Mouse (Mus musculus) embryo, embryonic 9.5 days (tissue): Measurements from ENCODE around the gene Hoxd3.

Experiments used
- DNase-seq: peaks from one replicate; pipeline ENCODE4 v3.0.0-alpha.2; 2017; ENCODE audit errors: extremely low spot score

Hoxd3 gene

DNA sequence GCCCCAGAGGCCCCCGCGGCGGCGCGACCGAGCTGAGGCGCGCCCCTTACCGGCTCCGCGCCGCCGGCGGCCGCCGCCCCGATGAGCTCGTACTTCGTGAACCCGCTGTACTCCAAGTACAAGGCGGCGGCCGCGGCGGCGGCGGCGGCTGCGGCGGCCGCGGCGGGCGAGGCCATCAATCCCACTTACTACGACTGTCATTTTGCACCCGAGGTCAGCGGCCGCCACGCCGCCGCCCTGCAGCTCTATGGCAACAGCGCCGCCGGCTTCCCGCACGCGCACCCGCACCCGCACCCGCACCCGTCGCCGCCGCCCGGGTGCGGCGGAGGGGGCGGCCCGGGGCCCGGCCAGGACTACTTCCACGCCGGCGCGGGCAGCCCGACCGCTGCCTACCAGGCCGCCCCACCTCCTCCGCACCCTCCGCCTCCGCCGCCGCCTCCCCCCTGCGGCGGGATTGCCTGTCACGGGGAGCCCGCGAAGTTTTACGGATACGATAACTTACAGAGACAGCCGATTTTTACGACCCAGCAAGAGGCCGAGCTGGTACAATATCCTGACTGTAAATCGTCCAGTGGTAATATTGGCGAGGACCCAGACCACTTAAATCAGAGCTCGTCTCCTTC lies 6.1 kb upstream of the Hoxd3 start:
- no peak for DNase-seq

DNA sequence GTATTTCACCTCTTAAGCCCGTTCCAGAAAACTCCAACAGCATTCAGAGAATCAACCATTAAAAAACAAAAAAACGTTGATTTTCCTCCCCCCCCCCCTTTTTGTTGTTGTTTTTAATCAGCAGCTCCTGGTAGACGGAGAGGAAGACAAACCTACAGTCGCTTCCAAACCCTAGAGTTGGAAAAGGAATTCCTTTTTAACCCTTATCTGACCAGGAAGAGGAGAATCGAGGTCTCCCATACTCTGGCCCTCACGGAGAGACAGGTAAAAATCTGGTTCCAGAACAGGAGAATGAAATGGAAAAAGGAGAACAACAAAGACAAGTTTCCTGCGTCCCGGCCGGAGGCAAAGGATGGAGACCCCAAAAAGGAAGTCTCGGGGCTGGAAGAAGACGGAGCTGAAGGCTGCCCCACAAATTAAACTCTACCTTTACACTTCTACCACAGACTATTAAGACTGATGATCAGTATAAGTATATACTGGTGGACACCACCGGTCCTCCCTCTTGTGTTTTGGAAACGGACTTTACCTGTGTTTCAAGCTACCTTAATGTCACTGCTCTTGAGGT lies 5.2 kb upstream of the Hoxd3 start:
- DNase-seq, result no peak

DNA sequence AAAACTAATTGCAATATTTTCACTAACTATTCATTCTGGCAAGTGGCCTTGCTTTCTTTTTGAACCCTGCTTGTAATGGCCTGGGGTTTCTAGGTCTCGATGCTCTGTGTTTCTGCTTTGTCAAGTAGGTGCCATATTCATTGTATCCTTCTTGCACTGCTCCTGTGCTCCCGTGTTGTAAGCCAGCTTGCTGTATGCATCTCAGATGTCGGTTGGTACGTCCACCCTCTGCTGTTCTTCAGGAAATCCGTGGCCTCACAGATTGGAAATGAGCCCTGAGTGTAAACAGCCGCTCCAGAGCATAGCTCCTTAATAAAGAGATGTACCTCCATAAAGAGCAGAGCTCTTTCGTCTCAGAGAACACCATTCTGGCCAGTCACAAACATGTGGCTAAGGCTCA lies 4.1 kb upstream of the Hoxd3 start:
- DNase-seq, result no peak

DNA sequence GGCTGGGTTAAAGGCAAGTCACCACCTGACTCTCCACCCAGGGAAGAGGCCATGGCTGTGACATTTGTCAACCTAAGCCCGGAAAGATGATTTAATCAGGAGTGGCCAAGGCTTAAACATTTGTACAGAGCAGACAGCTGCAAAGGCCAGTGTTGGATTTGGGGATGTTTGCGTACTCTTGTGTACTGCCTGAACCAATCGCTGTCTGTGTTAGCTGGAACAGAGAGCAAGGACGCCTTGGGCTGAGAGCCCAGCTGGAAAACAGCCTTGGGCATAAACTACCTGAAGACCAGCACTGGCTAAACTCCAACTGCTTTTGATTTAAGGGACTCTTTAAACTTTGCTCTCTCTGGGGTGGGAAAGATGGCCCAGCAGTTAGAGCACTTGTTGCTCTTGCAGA lies 3.1 kb upstream of the Hoxd3 start:
- no peak for DNase-seq

DNA sequence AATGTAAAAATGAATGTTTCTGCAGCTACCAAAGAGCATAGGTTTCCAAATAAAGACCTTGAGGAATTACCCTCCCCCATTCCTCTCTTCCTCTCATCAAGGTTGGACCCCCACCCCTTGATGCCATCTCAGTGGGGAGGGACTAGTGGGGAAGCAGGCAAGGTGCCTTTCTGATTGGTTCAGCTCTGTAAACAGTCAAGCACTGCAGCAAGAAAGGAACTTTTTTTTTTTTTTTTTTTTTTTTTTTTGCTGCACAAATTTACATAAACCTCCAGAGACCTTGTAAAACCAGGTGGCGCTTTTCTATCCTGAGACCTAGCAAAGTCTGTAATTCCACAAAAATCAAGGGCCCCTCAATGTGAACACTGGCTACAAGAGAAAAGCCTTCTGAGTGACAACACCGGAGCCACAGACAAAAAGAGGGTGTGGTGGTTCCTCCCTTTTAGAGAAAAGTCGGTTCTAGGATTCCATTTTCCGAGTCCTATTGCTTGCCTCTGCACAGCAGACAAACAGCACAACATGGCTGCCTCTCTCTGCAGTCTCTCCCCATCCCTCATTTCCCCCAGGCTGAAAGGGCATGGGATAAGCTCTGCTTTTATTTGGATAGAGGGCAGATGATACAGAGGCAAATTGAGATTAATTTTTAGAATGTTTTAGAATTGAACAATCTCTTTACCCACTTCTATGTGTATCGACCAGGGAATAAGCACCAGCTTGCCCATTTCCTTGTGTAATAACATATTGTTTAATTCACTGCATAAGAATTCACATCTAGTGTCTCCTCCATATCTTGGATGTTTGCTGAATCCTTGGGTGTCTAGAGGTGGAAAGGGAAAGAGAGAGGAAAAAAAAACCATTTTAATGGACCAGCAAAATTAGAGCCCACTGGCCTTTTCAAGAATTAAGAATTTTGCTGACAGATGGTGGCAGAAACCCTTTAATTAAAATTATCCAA lies 2.0 kb upstream of the Hoxd3 start:
- no peak for DNase-seq

DNA sequence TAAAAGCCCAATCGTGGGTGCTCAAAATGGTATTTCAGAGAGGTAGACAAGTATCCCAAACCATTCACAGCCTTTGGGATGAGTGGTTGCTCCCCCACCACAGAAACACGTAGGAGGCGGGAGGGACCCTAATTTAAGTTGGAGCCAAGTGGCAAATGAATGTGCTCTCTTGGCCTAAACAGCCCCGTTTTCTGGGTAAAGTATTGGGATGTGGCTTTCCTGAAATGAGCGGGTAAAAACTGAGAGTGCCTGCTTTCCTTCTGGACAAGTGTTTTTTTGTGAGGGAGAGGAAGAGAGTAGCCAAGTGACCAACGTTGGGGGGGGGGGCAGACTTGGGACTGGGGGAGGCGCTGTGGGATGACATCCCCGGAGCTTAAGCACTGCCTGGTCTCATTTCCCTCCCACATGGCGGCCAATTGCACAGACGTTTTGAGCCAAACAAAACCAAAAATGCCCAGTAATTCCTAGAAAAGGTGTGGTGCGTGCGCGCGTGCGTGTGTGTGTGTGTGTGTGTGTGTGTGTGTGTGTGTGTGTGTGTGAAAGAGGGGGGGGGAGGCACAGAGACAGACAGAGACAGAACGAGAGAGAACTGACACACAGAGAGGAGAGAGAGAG lies 691 bp upstream of the Hoxd3 start:
- DNase-seq, result no peak

DNA sequence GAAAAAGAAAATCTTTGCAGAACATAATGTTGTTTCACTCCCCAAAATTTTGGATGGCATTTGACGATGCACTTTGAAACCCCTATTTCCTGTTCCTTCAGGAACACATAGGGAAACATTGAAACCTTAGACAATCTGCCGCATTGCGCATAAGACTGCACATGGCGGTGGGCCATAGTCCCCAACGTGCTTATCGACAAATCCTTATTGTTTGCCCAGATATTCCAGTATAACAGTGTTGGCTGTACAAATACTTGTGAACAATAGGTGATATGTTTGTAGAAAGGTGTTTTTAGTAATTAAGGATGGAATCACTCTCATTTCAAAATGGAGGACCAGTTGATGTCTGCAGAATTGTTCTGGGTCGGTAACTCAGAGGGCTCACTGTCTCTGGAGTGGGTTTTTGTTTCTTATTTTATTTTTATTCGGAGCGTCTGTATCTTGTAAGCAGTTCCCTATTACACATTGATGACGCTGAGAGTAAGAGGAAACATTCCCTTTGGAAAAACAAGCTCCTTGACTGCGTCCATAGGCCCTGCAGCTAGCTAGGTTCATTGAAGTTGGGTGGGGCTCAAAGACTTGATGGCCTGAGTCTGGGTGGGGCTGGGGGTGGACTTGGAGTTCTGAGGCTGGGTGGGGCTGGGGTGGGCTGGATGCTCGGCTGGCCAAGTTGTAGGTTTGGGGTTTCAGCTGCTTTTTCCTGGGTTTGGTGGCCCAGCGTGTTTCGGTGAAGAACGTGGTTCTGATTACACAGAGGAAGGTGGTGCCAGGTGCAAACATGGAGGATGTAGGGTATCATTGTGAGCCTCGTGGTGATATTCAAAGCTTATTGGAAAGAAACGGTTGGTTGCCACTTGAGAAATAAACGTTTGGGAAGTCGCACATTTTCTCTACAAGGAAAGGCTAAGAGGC lies 1.8 kb downstream of the Hoxd3 start:
- DNase-seq, result no peak

DNA sequence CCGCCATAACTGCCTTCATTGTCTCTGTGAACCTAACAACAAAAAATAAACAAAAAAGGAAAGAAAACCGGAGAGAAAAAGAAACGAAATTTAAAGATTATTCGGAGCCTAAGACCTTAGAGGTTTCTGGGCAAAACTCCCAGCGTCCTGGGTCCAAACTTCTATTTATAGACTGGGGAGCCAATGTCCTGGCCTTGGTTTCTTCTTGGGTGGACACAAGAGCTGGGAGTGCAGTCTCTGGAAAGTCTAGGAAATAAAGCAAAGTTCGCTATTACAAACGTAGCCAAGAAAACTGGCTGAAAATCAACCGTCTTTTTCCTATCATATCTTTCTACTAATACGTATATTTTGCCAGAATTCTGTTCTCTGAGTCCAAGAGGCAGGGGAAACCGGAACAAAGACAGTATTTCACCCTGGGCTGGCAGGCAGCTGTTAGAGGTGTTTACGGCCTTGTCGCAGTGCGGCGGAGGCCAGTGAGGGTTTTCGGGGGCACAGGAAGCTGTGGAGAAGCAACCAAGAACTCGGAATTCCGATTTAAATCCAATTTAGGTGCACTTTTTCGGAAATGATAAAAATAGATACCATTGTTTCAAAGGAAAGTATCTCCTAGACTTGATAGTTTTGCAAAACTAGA lies 2.5 kb downstream of the Hoxd3 start:
- no peak for DNase-seq

DNA sequence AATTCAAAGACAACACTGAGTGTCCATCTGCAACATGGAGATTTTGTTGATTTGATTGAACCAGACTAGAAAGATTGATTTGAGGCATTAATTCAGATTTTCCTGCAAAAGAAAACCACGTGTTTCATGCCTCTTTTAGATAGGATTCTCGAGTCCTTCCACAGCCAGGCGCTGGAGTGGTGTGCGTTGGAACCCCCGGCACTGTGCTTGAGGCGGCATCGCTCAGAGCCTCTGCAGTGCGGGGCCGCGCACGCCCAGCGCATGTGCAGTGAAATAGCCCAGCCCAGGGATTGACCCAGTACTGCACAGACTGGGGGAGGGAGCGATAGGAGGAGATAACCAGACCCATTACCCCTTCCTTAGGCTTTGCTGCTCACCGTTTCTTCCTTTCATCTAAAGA lies 3.2 kb downstream of the Hoxd3 start:
- no peak for DNase-seq

DNA sequence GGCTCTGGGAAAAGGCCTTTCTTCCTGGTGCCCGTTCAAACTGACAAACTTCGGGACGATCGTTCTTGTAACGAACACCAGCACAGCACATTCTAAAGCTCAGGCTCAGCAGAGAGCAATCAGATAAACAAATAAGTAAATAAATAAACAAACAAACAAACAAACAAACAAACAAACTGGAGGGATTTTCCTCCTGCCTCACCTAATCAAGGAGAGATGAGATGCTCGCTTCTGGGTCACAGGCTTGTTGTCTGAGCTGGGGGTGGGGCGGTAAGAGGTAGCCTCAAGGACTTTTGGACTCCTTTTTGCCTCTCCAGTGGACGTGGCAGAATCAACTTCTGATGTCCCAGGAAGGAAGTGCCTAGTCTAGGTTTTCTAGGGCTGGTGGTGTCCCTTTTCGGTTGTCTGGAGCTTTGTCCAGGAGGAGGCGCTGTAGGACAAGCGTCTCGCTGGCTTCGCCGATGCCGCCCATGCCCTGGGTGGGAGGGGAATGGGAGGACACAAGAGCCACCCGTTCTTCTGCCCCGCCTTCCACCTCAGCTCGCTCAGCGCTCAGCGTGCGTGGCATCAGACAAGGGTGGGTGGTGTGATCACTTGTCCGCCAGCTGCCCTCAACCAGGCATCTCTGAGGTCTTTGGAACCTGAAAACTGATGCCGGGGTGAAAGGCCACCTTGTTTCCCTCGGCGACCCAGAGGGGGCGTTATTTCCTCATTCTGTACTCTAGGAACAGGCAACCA lies 3.9 kb downstream of the Hoxd3 start:
- DNase-seq, result peak; percentile 91

DNA sequence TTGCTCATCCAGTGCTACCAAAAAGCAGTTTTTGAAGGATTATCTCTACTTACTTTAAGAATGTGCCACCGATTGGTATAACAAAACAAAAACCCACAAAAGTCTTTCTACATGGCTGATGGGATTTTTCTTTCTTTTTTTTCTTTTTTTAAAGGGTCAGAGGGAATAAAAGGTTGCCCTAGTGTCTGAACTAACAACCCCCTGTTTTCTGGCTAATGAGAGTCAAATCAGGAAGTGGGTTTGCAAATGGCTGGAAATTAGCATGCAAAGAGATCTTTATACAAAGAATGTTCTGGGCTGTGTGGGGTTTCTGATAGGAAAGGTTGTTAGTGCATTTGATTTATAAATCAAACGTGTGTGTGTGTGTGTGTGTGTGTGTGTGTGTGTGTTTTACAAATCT lies 8.7 kb downstream of the Hoxd3 start:
- DNase-seq, result no peak

DNA sequence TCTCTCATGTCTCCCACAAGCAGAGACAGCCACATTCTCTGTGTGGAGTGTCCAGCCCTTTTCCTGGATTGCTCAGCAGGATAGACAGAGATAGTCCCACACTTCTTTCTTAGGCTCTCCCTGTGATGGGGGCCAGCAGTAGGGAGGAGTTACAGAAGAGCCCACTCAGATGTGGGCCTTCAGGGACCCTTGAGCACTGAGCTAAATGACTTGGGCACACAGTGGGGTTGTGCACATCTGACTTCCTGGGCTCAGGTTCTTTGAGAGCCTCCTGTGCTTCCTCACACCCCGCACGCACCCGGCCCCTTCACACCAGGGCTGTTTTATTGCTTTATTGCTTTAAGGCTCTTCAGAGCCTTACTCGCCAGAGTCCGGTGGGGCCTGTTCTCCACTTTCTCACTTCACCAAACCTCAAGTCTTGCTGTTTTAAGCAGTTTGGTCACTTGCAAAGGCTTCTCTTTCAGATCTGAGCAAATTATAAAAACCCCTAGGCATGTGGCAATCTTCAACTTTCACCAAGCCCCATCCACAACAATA lies 9.3 kb downstream of the Hoxd3 start:
- no peak for DNase-seq

DNA sequence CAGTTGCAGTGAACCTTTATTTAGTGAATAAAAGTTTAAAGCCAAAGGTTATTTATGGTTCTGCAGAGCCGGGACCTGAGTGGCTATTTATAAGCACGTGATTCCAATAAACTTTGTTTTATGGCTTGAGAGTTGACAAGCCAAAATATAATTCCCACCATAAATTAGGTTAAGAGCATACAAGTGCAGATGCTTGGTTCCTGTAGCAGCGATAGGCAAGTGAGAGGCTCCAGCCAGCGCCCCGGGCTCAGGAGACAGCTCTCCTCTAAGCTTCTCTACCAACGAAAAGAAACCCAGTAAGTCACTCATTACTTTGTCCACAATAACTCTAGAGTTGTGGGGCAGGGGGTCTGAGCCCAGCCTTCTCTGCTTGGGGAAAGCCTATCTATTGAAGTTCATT lies 10.2 kb downstream of the Hoxd3 start:
- DNase-seq, result no peak

DNA sequence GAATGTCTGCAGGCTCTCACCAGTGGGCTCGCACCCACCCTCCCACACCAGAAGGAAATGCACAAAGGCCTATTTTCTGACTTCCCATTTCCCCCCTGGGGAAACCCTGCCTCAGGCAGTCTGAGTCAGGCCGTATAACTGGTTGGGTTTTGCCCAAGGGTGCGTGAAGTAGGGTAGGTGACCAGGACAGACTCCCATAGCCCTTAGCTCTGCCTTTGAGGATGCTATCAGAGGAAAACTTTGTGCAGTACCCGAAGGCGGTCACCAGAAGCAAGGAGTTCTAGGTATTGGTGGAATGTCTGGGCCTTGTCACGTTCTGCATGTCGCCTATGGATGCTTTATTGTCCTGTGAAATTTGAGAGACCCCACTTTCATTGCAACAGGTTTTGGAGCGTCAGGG lies 11.2 kb downstream of the Hoxd3 start:
- DNase-seq, result no peak

DNA sequence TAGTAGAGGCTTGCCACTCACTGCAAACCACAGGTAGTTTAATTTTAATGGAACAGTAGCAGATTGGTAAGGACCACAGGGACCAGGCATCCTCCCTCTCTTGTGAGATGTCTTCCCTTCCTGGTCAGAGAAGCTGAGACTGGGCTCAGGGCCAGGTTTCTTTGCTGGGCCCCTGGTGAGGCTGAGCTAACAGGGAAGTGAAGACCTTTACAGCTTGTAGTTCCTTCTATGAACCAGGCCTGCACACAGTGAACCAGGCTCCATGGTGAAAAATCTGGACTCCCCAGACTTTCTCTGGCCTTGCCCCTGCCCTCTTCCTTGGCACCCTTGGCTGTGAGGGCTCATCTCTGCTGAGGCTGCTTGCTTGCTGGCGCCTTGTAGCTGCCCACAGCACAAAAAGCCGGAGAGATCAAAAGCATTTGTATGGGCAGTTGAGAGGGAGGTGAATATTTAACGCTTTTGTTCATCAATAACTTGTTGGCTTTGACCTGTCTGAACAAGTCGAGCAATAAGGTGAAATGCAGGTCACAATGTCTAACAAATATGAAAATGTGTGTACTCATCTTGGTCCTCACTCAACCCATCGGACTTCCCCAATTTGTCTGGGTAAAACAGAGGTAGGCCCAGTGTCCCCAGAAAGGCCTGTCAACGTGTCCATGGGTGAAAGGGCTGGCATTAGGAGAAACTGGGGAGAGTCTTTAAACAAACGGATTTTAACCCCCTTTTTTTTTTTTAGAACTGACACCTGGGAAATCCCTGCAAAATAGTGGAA lies 12.7 kb downstream of the Hoxd3 start:
- no peak for DNase-seq

DNA sequence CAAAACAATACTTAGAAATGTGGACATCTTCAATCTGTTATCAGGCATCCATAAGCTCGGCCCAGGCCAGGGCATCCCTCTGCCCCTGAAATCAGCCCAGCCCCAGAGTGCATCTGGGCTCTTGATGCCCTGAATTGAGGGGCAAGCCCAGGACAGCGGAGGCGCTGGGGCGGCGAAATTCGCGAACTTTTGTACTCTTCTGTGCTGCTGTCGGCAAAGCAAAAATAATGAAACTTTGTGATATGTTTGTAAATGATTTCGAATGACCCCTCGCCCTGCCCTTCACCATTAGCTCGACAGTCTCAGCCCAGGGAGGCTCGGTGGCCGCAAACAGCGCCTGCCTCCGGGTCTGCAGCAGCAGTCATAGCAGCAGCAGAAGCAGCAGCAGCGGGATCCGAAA lies 13.4 kb downstream of the Hoxd3 start:
- DNase-seq, result no peak

DNA sequence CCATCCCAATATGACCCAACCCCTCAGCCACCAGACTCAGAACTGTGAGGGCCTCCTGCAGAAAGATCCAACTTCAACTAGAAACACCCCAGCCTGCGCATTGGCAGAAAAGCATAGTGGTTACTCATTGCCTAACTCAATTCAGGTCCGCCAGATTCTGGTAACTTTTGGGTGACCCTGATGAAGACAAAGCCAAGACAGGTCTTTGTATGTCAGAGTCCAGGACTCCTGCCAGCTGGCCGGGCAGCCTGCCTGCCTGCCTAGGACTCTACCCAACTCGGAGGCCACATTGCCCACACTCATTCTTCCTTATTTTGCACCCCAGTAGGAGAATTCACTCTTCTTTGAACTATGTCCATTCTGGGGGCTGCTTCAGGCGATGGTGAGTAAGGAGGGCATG lies 14.8 kb downstream of the Hoxd3 start, which contains the start of gene Gm28230:
Gm28230 (plus strand) TSS at position 178 of the 400 bp plus-strand sequence.
- DNase-seq, result peak; percentile 45

DNA sequence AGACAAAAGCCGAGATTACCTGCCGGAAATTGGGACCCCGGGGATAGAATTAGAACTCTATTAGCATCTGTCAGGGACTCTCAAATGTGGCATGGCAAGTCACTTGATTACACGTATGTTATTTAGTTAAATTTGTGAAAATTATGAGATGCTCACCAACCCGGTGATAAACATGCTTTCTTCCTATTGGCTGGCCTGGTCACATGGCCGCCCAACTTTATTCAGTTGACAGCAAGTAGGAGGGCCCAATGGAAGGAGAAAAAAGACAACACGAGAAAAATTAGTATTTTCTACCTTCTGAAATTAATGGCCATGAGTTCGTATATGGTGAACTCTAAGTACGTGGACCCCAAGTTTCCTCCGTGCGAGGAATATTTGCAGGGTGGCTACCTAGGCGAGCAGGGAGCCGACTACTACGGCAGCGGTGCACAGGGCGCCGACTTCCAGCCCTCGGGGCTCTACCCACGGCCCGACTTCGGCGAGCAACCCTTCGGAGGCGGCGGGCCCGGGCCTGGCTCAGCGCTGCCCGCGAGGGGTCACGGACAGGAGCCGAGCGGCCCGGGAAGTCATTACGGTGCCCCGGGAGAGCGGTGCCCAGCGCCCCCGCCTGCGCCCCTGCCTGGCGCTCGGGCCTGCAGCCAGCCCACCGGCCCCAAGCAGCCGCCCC lies 15.4 kb downstream of the Hoxd3 start:
- peak; percentile 41 for DNase-seq
